Mouse (Mus musculus) MEL (cell line): Measurements from ENCODE around the gene Sertad2.

Source experiments
- BHLHE40 ChIP-seq: IDR thresholded peaks from 2 replicates; pipeline ENCODE4 v1.6.1; 2012; ENCODE audit warnings: low read depth, mild to moderate bottlenecking, inconsistent platforms, low read length, improper control_type of control experiment, borderline replicate concordance
- CHD2 ChIP-seq: IDR thresholded peaks from 2 replicates; pipeline ENCODE4 v1.6.1; 2011; ENCODE audit warnings: low read length, improper control_type of control experiment
- CTCF ChIP-seq, 3 experiments: IDR thresholded peaks in 2 of 3; conservative IDR thresholded peaks in 1 of 3; 2 replicates each; pipeline ENCODE4 v1.5.1; 2011 to 2012; ENCODE audit warnings: low read length in 3 of 3, low read depth in 2 of 3, mild to moderate bottlenecking in 2 of 3, improper control_type of control experiment in 1 of 3, inconsistent platforms in 1 of 3, mixed read lengths in 1 of 3, moderate library complexity in 1 of 3; ENCODE audit not compliant: control insufficient read depth in 1 of 3, insufficient read depth in 1 of 3, poor library complexity in 1 of 3, severe bottlenecking in 1 of 3
- EP300 ChIP-seq, 2 experiments: IDR thresholded peaks; 2 replicates each; pipeline ENCODE4 v1.6.1; 2011; ENCODE audit warnings: improper control_type of control experiment in 2 of 2, low read length in 2 of 2, low read depth in 1 of 2, mild to moderate bottlenecking in 1 of 2
- HCFC1 ChIP-seq: IDR thresholded peaks from 2 replicates; pipeline ENCODE4 v1.6.1; 2012; ENCODE audit warnings: low read depth, mild to moderate bottlenecking, inconsistent platforms, low read length, improper control_type of control experiment, moderate library complexity
- MAFK ChIP-seq: IDR thresholded peaks from 2 replicates; pipeline ENCODE4 v1.6.1; 2011; ENCODE audit warnings: low read depth, mild to moderate bottlenecking, low read length, improper control_type of control experiment, borderline replicate concordance
- POLR2A ChIP-seq, 2 experiments: IDR thresholded peaks; 2 replicates each; pipeline ENCODE4 v1.6.1; 2011 to 2012; ENCODE audit warnings: low read length in 2 of 2, mild to moderate bottlenecking in 2 of 2, control low read depth in 1 of 2, improper control_type of control experiment in 1 of 2, low read depth in 1 of 2, moderate library complexity in 1 of 2; ENCODE audit not compliant: control insufficient read depth in 1 of 2, insufficient read depth in 1 of 2, poor library complexity in 1 of 2
- POLR2AphosphoS2 ChIP-seq: IDR thresholded peaks from 2 replicates; pipeline ENCODE4 v1.6.1; 2011; ENCODE audit warnings: low read length, improper control_type of control experiment
- RAD21 ChIP-seq: IDR thresholded peaks from 2 replicates; pipeline ENCODE4 v1.6.1; 2011; ENCODE audit warnings: mild to moderate bottlenecking, low read depth, low read length, improper control_type of control experiment
- TCF12 ChIP-seq: IDR thresholded peaks from 2 replicates; pipeline ENCODE4 v1.6.1; 2014; ENCODE audit warnings: low read depth, mild to moderate bottlenecking, inconsistent platforms, low read length, improper control_type of control experiment, moderate library complexity
- USF1 ChIP-seq: IDR thresholded peaks from 2 replicates; pipeline ENCODE4 v1.6.1; 2014; ENCODE audit warnings: low read depth, mild to moderate bottlenecking, inconsistent platforms, low read length, improper control_type of control experiment, moderate library complexity
- ZMIZ1 ChIP-seq: IDR thresholded peaks from 2 replicates; pipeline ENCODE4 v1.6.1; 2012; ENCODE audit warnings: low read depth, mild to moderate bottlenecking, inconsistent platforms, low read length, improper control_type of control experiment, moderate library complexity

DNA sequence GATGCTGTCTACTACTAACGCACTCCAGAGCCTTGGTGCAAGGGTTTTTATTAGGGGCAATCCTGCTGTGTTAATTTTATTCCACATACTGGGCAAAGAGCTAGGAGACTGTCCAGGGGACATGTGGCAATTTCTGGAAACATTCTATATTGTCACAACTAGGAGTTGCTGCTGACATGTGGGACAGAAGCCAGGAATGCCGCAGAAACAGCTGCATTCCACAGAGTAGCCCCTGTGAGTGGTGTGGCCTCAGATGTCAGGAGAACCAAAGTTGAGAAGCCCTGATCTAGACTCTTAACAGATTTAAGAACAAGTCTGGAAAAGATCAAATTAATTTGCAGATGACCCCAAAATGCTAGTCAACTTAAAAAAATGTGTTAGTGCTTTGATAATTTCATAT is 46.3 kb downstream of the Sertad2 start:
- TF ChIP-seq CTCF (IDR thresholded peaks at IDR 0.05 in 2 of 3, conservative IDR thresholded peaks at IDR 0.05 in 1 of 3; ENCODE audit: control insufficient read depth in 1 of 3, insufficient read depth in 1 of 3, low read depth in 2 of 3, low read length in 3 of 3, poor library complexity in 1 of 3, severe bottlenecking in 1 of 3) (no peak), POLR2A (IDR thresholded peaks at IDR 0.05; ENCODE audit: control insufficient read depth in 1 of 2, insufficient read depth in 1 of 2, low read depth in 1 of 2, low read length in 2 of 2, poor library complexity in 1 of 2) (no peak), ZMIZ1 (no peak), RAD21 (no peak), HCFC1 (no peak), POLR2AphosphoS2 (no peak), BHLHE40 (no peak), USF1 (no peak), MAFK (no peak), CHD2 (no peak), EP300 (IDR thresholded peaks at IDR 0.05; ENCODE audit: low read depth in 1 of 2, low read length in 2 of 2) (no peak), TCF12 (no peak)
